Mouse (Mus musculus): ENCODE measurements around the gene Prkaca.

GRCm38 (mm10) chr8:83955958-83956218, 16.9 kb upstream of the Prkaca start:
- no peak for TF ChIP-seq CTCF (conservative IDR thresholded peaks at IDR 0.05; ENCODE audit: low read length)
- TF ChIP-seq NANOG (IDR thresholded peaks at IDR 0.05; ENCODE audit: borderline replicate concordance, low read length) = no peak
- TF ChIP-seq POU5F1 (IDR thresholded peaks at IDR 0.05; ENCODE audit: borderline replicate concordance, low read length) = no peak

Measured in E14TG2a.4 (cell line).